Mouse (Mus musculus): ENCODE measurements around the gene Akt3. TPM values are rescaled to one million over a fixed set of nuclear protein-coding genes. Genes with fewer than 3 reads are reported as not detected.

Akt3 gene
- polyA plus RNA-seq, 1 experiment from 2014 or later: 28.9 TPM

GRCm38 (mm10) chr1:176973356-176974088 lies 284.5 kb downstream of the Akt3 start:
- Histone ChIP-seq H3K9ac (ENCODE audit: low read depth, low read length) (no peak overlapping the region), H3K27ac (ENCODE audit: low read depth, low read length) (no peak overlapping the region), H3K4me1 (replicated peaks; ENCODE audit: control insufficient read depth, insufficient read depth, low read length) (no peaks in the 10 kb centered on the region), H3K4me2 (replicated peaks; ENCODE audit: low read depth, low read length) (no peak overlapping the region), H3K36me3 (ENCODE audit: control insufficient read depth, insufficient read depth, low read length) (no peaks in the 10 kb centered on the region), H3K9me3 (ENCODE audit: control insufficient read depth, low read length) (no peaks in the 10 kb centered on the region), H3K4me3 (ENCODE audit: low read depth, low read length) (no peak overlapping the region), H3K27me3 (ENCODE audit: control insufficient read depth, insufficient read depth, low read length) (no peaks in the 10 kb centered on the region)
- DNase-seq (ENCODE audit: low spot score) (no peak), ATAC-seq (ENCODE audit: low FRiP score) (no peak)
- WGBS: 85% methylated on average over 6 of the region's 6 CpGs

- no peaks in the 10 kb centered on the region for H3K36me3 ChIP-seq (ENCODE audit: control insufficient read depth, insufficient read depth, low read length)
- ATAC-seq (ENCODE audit: low FRiP score) (no peak), DNase-seq (ENCODE audit: low spot score) (no peak)
- 0 out of 2 replicates have a peak overlapping the region, but pooled peaks have one; percentile 44 for H3K27ac ChIP-seq (ENCODE audit: low read depth, low read length)
- H3K27me3 ChIP-seq (ENCODE audit: control insufficient read depth, insufficient read depth, low read length): no peaks in the 10 kb centered on the region
- H3K4me3 ChIP-seq (ENCODE audit: low read depth, low read length): no peak overlapping the region
- H3K9ac ChIP-seq (ENCODE audit: low read depth, low read length): no peak overlapping the region
- no peak overlapping the region for H3K4me2 ChIP-seq (replicated peaks; ENCODE audit: low read depth, low read length)
- H3K9me3 ChIP-seq (ENCODE audit: control insufficient read depth, low read length): no peaks in the 10 kb centered on the region
- H3K4me1 ChIP-seq (replicated peaks; ENCODE audit: control insufficient read depth, insufficient read depth, low read length): no peaks in the 10 kb centered on the region
- WGBS: 90% methylated on average over 4 of the region's 4 CpGs
Observed at GRCm38 (mm10) chr1:176971479-176971797, 286.6 kb downstream of the Akt3 start.

GRCm38 (mm10) chr1:176970635-176971478 lies 287.1 kb downstream of the Akt3 start:
- Histone ChIP-seq H3K9me3 (ENCODE audit: control insufficient read depth, low read length) (no peaks in the 10 kb centered on the region), H3K27ac (ENCODE audit: low read depth, low read length) (0 out of 2 replicates have a peak overlapping the region, but pooled peaks have one; percentile 44), H3K27me3 (ENCODE audit: control insufficient read depth, insufficient read depth, low read length) (no peaks in the 10 kb centered on the region), H3K4me2 (replicated peaks; ENCODE audit: low read depth, low read length) (no peak overlapping the region), H3K36me3 (ENCODE audit: control insufficient read depth, insufficient read depth, low read length) (no peaks in the 10 kb centered on the region), H3K4me3 (ENCODE audit: low read depth, low read length) (no peak overlapping the region), H3K9ac (ENCODE audit: low read depth, low read length) (no peak overlapping the region), H3K4me1 (replicated peaks; ENCODE audit: control insufficient read depth, insufficient read depth, low read length) (no peaks in the 10 kb centered on the region)
- WGBS: 79% methylated on average over 16 of the region's 16 CpGs
- DNase-seq (ENCODE audit: low spot score): no peak
- no peak for ATAC-seq (ENCODE audit: low FRiP score)

Other genes with a start within 250 kb of the Akt3 start
- 9.4 and 20.0 TPM in 2 replicates for gene Zbtb18, start 184.1 kb upstream of the Akt3 start, polyA plus RNA-seq (2014; fragmentation: Nextera tagmentation; extraction: Ambion mirVana)

All from hindbrain, embryonic 11.5 days (tissue).